Mouse (Mus musculus) thymus, postnatal 14 days (tissue): Measurements from ENCODE around the gene Aga.
"Not testable (repeated sequence)": the region's sequence is repeated elsewhere in the genome, so short reads cannot be mapped to it uniquely, and the experiment has no call there.

Source experiments
- DNase-seq: peaks from one replicate; pipeline ENCODE4 v3.0.0; 2021

Aga gene

DNA sequence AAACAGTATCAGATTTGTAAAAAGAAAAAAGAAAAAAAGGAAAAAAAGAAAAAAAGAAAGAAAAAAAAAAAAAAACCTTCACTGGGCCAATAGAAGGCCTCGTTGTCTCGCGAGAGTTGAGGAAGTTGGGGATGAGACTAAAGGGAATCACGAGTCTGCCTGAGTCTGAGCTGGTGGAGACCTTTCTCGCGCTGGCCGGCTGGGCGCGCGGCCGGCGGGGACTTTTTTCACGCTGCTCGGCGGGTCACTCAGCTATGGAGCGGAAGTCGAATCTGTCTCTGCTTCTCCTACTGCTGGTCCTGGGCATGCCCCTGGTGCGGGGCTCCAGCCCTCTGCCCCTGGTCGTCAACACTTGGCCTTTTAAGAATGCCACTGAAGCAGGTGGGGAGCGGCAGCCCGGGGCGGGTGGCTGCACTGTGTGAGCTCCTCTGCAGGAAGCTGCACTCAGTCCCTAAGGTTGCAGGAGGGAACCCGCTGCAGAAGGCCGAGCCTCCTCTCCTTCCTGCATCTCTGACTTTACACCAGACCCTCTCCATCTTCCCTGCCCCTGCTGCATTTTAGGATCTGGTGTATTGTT is at the start of gene Aga:
Aga (plus strand) TSS at position 177 of the 577 bp plus-strand sequence.
- peak; percentile 89 for DNase-seq

GRCm38 (mm10) chr8:53489063-53489462 is 22.5 kb upstream of the Aga start:
- DNase-seq, result no peak

GRCm38 (mm10) chr8:53496216-53496615 is 15.3 kb upstream of the Aga start:
- DNase-seq, result no peak

DNA sequence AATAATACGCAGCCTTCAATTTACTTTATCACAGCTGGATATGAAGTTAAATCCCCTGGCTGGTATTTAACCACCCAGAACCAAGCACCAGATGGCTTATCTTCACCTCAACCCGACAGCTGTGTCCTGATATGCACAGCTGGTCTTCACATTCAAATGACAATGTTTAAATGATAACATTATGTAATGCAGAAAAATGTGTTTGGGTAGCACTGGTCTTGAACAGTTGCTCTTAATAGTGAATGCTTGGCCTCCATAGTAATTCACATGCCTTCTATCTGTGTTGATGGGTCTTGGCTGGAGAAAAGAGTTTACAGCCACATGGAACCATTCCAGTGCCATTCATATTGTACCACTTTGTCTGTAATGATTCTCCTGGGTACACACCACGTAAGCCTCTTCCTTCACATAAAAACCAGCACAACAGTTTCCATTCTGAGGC is 14.6 kb upstream of the Aga start:
- DNase-seq, result no peak

GRCm38 (mm10) chr8:53538049-53538448 is 26.5 kb downstream of the Aga start:
- not testable (repeated sequence) for DNase-seq

DNA sequence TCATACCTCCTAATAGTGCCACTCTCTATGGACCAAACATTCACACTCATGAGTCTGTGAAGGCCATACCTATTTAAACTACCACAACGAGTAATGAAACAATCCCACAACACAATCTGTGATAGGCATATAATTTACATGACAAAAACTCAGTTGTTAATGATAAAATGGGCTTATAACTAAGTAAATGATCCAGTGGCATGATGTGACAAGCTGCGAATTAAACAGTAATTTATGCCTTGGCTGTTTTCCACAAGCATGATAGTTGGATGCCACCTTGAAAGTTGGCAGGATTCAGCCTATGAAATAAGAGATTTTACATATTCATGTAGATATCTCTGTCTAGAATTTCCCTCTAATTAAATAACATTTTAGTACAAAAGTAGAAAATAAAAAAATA is 28.1 kb downstream of the Aga start:
- no peak for DNase-seq

DNA sequence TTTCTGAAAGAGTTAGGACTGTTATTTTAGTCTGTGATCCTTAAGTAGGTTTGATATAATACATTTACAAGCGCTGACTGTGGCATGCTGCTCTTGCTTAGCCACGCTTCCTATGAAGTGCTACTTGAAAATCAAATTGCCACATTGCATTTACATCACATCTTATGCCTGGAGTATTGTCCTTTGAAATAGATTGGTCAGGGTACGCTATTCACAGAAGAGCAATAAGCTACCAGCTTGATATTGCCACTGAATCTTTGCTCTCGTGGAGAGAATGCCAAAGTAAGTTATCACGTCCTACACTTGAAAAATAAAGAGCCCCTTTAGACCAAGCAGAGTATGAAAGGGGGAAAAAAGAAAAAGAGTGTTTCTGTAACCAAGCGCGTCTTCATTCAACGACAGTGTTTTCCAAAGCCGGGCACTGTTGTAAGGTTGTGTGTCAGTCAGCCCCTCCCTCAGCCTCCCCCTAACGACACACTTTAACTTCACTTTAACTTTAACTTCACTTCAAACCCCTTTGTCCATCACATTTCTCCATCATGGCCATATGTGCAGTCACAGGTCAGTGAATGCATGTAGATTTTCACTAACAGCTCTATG is 51.0 kb downstream of the Aga start:
- DNase-seq, result no peak

DNA sequence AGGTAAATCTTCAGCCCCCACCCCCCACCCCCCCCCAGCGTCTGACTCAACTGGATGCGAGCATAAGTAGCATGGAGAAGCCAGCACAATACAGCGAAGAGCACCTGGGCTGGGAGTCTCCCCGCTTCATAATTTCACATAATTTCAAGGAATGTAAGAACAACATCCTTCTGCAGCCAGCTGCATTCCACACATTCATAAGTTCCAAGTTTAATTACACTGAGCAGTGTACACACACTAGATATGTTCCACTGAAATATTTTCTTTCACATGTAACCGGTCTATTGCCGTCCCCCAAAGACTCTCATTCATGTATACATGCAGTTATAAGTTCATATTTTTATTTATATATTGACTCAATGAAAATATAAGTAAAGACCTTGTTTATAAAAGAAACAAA is 54.7 kb downstream of the Aga start:
- no peak for DNase-seq
